Mouse (Mus musculus): ENCODE data around the gene Rin3.

Gene Rin3

DNA sequence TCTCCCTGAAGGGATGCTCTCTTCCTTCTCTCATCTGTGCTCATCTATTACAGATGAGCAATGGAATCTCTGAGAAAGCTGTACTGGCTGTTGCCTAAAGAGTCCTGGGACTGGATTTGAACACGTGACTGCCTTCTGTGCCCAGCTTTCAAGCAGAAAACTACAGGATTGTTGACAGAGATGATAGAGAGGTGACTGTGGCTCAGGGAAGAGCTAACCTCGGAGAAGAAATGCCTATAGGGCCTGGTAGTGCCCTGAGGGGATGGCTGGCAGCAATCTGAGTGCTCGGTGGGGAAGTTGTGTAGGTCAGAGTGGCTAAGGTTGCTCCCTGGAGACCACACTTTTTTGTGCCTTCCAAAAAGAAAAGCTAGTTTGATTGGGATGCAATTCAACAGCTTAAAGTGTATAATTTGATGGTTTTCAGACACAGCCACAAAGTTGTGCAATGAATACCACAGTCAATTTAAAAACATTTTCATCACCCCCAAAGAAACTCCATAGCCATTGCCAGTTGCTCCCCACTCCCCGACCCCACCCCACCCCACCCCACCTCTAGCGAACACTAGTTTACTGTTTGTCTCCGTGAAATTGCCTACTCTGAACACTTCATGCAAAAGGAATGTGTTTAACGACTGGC lies 1.9 kb upstream of the Rin3 start:
- DNase-seq (ENCODE audit: extremely low spot score) = no peak

DNA sequence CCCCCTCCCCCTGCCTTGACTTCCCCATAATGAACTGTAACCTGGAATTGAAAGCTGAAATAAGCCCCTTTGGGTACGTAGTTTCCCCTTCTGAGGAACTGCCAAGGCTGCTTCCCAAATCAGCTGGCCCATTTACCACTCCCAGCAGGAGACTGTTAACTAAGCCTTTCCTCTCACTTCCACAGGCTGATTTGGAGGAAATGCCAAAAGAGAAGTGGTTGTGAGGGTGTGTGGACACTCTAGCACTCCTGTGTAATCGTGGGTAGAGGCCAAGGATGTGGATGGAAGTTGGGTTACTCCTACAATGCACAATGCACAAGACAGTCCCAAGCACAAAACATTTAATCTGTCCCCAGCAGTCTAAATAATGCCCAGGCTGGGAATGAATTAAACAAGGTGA lies 722 bp upstream of the Rin3 start:
- no peak for DNase-seq (ENCODE audit: extremely low spot score)

DNA sequence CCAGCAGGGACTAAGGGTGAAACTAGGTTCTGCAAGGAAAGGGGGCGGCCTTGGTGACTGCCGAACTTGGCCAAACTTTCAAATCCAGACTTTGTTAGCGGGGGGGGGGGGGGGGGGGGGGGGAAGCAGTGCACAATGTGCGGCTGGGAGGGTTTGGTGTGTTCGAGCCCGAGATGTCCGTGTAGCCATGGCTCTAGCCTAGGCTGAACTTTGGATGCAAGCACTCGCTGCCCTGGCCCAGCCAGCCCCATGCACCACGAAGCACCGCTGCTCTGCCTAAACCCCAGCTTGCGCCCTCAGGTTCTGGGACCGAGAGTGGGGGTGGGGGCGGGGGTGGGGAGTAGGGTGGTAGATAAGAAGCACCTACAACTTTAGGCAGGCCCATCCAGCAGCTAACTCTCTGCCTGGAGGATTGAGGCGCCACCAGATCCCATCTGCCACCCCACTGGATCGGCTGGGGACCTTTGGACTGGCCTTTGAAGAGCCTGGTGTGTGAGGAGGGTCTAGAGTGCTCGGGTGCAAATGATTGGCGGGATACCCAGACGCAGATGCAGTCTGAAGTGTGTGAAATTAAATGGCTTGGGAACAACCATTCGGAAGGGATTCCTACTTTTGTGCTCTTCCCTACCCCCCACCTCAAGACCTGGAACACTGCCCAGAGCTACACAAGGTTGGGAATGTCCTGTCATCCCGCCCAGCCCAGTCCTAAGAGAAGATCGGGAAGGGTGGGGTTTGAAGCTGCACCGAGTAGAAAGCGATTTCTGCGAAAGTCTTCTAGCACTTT lies 827 bp downstream of the Rin3 start:
- DNase-seq (ENCODE audit: extremely low spot score) = peak; percentile 40

DNA sequence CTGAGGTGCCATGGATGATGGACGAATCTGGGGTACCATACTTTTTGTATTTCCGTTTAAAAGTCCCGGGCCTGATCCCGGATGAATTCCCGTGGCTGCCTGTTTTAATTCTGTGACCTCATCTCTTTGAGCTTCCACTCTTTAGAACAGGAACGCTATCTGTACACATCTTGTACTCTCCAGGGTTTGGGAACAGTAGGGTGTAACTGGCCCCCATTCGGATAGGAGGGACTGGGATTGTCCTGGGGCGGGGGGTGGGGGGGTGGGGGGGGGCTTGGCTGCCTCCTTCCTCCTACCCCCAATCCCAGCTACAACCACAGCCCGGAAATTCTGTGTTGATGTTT lies 1.4 kb downstream of the Rin3 start:
- DNase-seq (ENCODE audit: extremely low spot score) = no peak

DNA sequence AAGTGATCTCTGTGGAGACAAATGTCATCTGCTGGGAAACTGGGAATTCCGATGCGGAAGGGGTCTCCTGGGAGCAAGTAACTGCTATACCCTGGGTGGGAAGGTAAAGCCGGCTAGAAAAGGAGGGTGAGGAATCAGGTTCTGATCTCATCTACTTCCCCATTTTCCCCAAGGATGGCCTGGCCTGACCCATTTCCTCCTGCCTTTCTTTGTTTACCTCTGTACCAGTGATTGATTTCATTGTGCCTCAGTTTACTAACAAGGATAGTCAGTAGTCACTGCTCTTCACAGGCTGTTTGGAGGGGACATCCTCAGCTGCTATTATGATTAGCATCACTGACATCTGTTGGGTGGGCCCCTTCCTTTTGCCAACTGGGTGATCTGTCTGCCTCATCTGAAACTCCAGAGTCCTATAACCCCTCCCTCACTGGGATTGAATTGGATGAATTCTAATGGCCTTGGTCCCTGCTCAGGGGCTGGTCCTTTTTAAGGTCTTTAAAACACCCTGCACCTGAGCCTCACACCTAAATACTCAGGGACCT lies 1.8 kb downstream of the Rin3 start:
- DNase-seq (ENCODE audit: extremely low spot score) = no peak

DNA sequence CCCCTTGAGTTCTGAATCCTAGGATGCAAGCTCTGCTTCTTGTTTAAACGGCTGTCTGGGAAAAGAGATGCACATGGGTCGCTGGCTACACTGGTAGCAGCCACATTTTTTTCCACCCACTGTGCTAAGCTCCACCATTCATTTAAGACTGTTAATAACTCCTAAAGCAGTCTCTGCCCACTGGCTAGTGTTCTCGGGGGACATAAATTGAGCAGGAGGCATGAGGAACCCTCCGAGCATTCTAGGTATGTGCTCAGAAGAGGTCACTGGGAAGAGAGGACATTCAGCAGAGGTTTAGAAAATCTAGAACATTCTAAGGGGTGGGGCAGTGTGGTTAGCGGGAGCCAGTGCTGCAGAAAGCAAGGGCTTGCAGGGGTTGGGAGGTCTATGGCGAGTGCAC lies 2.5 kb downstream of the Rin3 start:
- no peak for DNase-seq (ENCODE audit: extremely low spot score)

DNA sequence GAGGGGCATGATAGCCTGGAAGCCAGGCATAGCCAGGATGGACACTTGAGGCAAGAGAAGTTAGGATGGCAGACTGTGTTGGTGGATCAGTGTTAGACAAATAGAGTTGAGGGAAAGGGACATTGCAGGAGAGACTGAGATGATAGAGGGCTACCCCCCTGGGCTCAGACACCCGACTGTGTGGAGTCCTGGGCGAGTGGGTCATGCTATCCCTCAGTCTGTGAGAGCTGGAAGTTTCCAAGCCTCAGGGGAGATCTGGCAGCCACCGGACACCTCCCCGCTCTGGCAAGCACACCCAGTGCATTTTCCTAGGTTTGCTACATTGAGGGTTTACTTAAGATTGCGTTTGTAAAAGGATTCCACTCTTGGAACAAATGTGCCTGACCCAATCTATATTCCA lies 2.9 kb downstream of the Rin3 start:
- DNase-seq (ENCODE audit: extremely low spot score) = no peak

DNA sequence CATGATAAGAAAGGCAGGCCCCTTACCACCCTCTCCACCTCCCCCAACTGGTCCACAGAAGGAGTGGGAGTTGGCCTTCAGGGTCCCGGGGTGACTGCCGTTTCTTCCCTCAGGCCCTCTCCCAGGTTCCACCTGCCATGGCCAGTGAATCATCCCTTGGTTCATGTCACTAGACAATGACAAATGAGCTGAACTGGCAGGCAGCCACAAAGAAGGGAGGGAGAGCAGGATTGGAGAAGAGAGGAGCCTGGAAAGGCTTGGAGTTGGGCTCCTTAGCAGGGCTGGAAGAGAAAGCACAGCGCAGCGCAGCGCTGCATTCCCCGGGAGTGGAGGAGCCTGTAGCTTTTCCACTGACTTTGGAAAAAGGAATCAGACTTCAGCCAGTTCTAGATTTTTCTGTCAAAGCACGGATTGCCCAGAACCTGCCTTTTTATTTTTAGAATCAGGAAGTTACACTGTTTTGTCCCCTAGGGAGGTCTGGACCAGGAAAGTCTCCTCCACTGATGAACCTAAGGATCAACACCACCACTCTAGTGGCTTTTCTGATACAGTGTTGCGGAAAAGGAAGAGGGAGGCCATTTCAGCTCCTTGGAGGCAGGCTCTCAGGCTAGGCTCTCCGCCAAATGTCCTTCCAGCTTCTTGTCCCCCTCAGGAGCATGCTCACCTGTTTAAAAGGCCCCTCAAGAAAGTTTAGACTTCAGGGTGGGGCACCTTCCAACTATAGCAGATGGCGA lies 4.0 kb downstream of the Rin3 start:
- DNase-seq (ENCODE audit: extremely low spot score) = no peak

DNA sequence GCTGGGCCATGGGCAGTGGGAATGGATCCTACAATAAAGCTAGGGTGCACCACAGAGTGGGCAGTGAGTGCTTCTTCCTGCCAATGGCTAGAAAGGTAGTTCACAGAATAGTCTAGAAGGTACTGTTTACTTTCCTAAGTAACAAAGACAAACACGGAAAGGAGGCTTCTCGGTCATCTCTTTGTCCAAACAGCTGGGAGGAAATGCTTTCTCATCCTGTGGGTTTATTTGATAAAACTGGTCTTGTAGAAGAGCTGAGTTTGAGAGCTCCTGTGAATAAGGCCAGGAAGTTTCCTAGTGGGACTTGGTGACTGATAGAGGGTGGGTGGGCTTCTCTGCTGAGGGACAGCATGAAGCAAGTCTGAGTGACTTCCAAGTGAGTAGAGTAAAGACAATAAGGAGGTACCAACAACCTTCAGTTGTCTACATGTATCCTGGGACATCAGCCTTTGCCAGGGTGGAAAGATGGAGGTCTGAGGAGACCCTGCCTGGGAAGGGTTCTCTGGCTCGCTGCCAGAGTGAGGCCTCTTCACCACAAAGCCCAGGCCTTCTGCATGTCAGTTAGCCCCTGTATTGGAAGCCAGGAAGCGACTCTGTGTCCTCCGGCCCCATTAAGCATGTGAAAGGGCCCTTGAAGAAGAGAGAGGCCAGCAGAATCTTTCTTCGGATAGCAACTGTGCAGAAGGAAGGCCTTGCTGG lies 5.2 kb downstream of the Rin3 start:
- no peak for DNase-seq (ENCODE audit: extremely low spot score)

DNA sequence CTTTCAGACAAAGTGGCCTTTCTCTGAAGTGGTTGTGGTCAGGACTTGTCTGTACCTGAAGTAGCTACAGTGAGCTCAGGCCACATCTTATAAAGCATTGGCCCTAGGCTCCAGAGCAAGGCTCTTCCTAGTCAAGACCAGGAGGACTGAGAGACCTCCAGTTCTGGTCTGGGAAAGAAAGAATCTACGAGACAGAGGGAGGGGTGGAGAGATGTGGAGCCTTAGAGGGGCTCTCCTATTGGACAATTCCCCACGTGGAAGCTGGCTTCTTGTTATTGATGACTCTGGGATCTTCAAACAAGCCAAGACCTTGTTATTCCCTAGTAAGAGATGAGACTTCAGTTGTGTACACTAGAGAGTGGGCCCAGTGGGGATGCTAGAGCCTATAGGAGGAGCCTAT lies 6.0 kb downstream of the Rin3 start:
- DNase-seq (ENCODE audit: extremely low spot score) = no peak

DNA sequence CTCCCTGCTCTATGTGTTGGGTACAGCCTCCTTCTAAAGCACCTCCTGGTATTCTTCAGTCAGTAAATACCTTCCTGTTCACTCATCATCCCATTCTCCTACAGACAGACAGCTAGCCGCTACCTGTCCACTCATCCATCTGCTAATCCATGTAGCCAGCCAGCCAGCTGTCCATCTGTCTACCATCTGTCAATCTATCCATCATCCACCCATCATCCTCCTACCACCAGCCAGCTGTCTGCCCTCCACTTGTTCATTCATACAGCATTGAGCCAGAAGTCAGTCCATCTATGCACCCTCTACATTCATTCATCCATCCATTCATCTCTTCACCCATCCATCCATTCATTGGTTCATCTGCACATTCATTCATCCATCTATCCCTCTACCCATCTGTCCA lies 6.7 kb downstream of the Rin3 start:
- DNase-seq (ENCODE audit: extremely low spot score) = no peak

DNA sequence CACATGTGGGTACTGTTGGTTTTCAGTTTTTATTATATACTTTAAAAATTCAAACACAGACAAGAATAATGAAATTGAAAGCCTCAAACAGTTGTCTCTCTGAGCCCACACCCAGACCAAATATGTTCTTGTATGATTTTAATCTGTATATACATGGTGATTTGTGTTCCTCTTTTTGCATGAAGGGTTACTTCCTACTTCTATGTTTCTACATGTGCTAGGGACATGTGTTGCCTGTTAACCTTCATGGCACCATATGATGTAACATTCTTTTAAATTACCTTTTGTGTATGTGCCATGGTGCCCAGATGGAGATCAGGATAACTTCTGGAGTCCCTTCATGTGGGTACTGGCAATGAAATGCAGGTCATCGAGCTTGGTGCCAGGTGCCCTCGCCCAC lies 7.8 kb downstream of the Rin3 start:
- DNase-seq (ENCODE audit: extremely low spot score) = no peak

DNA sequence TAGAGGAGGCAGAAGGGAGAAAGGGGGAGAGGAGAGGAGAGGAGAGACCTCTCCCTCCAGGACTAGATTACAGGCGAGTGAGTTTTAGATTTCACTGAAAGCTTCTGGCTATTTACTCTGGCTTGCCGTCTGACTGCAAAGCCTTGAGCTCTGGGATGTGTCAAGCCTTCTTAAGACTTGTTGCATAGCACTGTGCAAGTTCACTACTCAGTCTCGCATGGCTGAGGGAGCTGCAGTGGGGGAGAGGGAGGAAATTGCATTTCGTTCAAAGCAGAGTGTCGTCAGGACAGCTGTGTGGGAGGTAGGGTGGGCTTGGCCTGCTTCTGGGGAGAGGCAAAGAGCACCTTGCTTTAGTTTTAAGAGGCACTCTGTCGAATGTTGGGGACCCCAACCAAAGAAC lies 8.8 kb downstream of the Rin3 start:
- no peak for DNase-seq (ENCODE audit: extremely low spot score)

DNA sequence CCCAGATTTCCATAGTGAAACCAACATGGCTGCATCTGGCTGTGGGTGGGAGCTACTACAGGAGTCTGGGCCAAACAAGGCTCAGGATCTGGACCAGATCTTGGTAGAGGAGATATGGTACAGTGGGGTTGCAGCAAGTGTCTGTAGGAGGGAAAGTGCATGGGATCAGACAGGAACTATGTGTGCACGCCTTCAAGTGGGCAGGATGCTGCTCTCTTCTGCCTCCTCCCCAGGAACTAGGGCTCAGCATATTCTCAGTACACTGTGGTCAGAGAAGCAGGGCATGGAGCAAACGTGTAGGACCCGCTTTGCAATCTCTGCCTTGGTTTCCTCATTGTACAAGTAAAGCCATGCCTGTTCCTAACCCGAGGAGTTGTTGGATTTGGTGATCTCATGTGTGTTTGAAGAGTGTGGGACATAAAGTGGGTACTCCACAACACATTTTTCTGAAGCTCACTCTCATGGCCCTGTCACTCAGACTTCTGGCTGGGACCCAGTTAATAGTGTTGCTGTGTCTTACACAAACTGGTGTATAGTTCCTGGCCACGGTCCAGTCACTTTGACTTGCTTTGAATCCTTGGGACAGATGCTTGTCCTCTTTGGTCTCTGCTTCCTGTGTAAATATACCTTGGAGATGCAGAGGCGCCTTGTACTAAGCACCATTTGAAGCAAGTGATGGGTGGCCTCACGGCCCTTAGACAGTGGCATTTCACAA lies 9.8 kb downstream of the Rin3 start:
- no peak for DNase-seq (ENCODE audit: extremely low spot score)

DNA sequence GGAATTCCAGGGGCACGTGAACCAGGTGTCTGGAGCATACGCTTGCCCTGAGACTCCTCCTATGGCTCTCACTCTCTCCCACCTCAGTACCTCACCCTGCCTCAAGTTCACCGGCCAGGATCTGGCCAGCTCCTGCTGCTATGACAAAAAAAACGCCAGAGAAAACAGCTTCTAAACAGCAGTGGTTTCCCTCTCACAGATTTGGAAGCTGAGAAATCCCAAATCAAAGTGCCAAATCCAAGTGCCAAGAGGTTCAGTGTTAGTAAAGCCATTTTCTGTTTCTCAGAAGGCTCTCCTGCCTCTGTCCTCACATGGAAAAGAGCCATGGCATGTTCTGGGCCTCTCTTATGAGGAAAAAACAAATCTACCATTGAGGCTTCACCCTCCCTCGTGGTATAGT lies 11.8 kb downstream of the Rin3 start:
- no peak for DNase-seq (ENCODE audit: extremely low spot score)

DNA sequence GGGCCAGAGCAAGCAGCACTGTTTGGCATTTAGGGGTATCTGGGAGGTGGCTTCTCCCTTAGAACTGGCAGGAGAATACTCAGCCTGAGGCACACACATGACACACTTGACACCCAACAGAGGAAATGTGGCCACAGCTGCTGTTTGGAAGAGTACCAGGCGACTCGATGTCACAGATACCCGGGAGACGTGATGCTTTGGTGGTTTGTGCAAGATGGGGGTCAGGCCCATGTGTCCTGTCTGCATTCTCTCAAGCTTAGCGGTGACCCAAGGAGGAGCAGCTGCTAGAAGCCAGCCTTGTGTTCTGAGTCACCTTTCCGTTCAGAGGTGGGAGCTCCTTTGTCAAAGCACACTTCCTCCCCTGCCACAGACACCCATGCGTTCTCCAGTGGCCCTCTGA lies 12.4 kb downstream of the Rin3 start:
- no peak for DNase-seq (ENCODE audit: extremely low spot score)

DNA sequence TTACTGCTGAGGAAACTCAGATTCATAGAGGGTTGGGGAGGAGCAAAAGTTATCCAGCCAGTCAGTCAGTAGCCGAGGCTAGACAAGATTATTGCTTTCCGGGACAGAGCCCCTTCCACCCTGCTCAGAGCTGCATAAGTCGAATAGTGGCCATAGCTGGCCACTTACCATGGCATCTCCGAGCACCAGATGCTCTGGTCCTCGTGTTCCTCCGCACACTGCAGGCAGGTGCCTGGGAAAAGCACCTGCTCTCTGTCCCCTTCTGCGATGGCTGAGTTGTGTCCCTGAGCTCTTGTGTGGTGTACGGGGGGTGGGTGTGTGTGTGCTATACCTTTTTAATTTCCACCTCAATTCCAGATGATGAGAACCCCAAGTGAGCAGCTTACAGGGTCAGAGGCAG lies 12.8 kb downstream of the Rin3 start:
- DNase-seq (ENCODE audit: extremely low spot score) = no peak

DNA sequence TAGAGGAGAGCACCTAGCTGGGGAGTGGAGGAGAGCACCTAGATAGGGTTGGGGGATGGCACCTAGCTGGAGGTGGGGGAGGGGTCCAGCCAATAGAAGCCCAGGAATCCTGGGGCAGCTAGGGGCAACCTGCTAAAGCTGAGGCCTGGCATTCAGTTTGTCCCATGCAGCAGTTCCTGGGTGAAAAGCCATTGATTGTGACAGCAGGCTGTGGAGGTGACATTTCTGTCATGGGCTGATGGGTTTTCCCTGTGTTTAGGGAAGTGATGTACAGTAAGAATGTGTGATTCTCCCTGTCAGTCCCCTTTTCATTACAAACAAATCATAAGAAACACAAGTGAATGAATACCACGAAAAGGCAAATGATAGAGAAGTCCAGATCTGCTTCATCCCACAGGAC lies 13.5 kb downstream of the Rin3 start:
- no peak for DNase-seq (ENCODE audit: extremely low spot score)

DNA sequence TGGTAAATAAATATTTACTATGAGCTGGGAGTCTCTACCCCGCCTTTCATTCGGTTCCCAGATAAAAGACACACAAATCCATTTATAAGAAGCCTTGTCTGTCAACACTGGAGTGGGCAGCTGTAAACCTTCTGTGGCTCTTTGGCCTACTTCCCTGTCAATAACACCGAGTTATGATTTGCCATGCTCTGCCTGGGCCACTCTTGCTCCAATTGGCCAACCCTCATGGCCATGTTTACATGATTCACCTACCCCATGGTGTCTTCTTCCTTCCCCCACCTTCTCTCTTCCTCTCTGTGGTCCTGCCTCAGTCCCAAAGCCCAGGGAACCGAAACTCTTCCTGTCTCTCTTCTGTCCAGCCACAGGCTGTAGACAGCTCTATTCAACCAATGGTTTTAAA lies 14.1 kb downstream of the Rin3 start:
- DNase-seq (ENCODE audit: extremely low spot score) = no peak

DNA sequence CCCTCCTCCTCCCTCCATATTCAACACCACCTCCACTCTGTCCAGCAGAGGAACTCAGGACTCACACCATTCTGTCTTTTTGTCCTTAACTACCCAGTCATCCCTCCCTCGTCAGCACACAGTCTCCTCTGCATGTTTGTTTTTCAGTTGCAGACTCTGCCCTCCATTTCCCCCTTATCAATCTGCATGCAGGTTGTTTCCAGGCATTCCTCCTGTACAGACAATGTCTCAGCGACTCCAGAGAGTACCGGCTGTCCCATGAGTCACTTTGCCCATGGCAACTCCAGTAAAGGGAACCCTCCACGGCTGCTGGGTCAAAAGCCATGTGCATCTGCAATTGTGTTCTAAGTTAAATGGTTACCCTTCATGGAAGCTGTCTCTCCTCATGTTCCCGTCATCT lies 16.4 kb downstream of the Rin3 start:
- DNase-seq (ENCODE audit: extremely low spot score) = no peak

DNA sequence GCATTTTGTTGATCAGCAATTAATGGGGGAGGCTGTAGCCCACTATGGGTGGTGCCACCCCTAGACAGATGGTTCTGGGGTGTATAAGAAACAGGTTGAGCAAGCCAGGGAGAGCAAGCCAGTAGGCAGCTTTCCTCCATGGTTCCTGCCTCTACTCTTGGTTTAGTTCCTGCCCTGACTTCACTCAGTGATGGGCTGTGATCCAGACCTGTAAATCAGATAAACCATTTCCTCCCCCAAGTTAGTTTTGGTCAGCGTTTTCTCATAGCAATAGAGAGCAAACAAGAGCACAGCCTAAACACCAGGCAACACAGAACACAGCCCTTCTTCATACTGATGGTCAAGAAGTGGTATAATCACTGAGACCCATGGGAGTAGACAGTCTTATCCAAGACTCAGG lies 18.7 kb downstream of the Rin3 start:
- DNase-seq (ENCODE audit: extremely low spot score) = no peak

DNA sequence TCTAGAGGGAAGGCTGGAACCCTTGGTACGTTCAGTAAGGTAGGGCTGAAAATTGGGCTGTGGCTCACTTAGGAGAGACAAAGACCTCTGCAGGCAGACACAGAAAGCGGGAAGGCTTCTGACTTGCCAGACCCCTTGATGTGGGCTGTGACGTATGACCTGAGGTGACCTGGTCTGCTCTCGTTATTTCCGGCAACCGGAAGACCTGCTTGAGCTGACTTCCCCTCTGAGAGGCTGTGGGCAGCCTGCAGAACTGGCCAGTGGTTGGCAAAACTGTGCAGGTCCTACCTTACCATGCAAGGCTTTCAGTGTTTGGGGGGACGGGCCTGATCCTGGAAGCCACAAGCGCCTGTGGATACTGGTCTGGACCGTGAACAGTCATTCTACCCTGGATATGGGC lies 19.5 kb downstream of the Rin3 start:
- no peak for DNase-seq (ENCODE audit: extremely low spot score)
